Comparison of ENCODE assay signal across 26 mouse cellular contexts in the genomic region with DNA sequence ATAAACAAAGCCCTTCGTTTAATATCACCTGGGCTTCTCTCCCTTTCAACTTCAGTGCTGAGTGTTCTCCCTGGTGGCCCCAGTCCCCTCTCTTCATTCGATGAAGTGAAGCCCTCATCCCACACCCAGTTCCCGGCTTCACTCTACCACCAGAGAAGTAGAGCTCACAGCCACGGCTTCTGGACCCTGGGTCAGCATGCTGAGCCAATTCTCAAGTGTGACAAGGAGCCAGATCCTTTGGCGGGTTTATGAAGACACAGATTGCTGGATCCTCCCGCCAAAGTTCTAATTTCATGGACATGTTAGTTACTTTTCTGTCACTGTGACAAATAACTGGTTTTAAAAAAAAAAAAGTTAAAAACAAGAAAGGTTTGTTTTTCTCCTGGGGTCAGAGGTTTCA.
DNase-seq lines count a peak whose midpoint lies in the region; ATAC-seq lines count a peak whose summit lies in the region.
"Had no signal": no experiment of that assay in that cellular context is flagged by ENCODE, and none has a peak within 500 bp of the region (broad histone marks: within the 10 kb centered on the region; RNA-seq: fewer than 3 reads in every experiment).

No protein-coding gene starts in this region.

- no peak overlapping the region for H3K27ac ChIP-seq in forebrain, embryonic 12.5 days
- H3K27ac ChIP-seq: embryonic facial prominence, embryonic 15.5 days; hindbrain, embryonic 15.5 days; intestine, embryonic 15.5 days; limb, embryonic 10.5 days; liver, embryonic 15.5 days; lung, embryonic 15.5 days had no signal

- ATAC-seq in forebrain, embryonic 12.5 days (ENCODE audit: low FRiP score), result no peak
- ATAC-seq: forebrain, postnatal 0 days; intestine, embryonic 15.5 days; Patski had no signal

- no peaks in the 10 kb centered on the region for H3K36me3 ChIP-seq in forebrain, embryonic 12.5 days (replicated peaks)
- H3K36me3 ChIP-seq: embryonic facial prominence, embryonic 15.5 days; G1E; hindbrain, embryonic 15.5 days; intestine, embryonic 15.5 days; limb, embryonic 10.5 days; liver, embryonic 15.5 days; lung, embryonic 15.5 days had no signal

- H3K4me2 ChIP-seq in forebrain, embryonic 12.5 days, result no peak overlapping the region
- H3K4me2 ChIP-seq: embryonic facial prominence, embryonic 15.5 days; hindbrain, embryonic 15.5 days; intestine, embryonic 15.5 days; liver, embryonic 15.5 days; lung, embryonic 15.5 days had no signal

- intact Hi-C loops in heart, postnatal 10 days (cut with DNase I), result no loop called here
- intact Hi-C loops in heart, postnatal 36 days (cut with DNase I), result no loop called here

- no peaks in the 10 kb centered on the region for H3K9me3 ChIP-seq in forebrain, embryonic 12.5 days
- H3K9me3 ChIP-seq: embryonic facial prominence, embryonic 15.5 days; hindbrain, embryonic 15.5 days; intestine, embryonic 15.5 days; limb, embryonic 10.5 days; liver, embryonic 15.5 days; lung, embryonic 15.5 days had no signal

- no peaks in the 10 kb centered on the region for H3K4me1 ChIP-seq in forebrain, embryonic 12.5 days
- H3K4me1 ChIP-seq: embryonic facial prominence, embryonic 15.5 days; hindbrain, embryonic 15.5 days; intestine, embryonic 15.5 days; limb, embryonic 10.5 days; liver, embryonic 15.5 days; lung, embryonic 15.5 days had no signal

- H3K27me3 ChIP-seq in forebrain, embryonic 12.5 days, result 0 out of 2 replicates have a peak, but pooled peaks cover 3% of the 10 kb centered on the region
- H3K27me3 ChIP-seq: embryonic facial prominence, embryonic 15.5 days; hindbrain, embryonic 15.5 days; intestine, embryonic 15.5 days; liver, embryonic 15.5 days; lung, embryonic 15.5 days had no signal

- 83% methylated on average over 6 of the region's 6 CpGs for WGBS in forebrain, embryonic 12.5 days

- H3K9ac ChIP-seq in forebrain, embryonic 12.5 days, result no peak overlapping the region
- H3K9ac ChIP-seq: embryonic facial prominence, embryonic 15.5 days; forebrain, postnatal 0 days; hindbrain, embryonic 15.5 days; intestine, embryonic 15.5 days; liver, embryonic 15.5 days; lung, embryonic 15.5 days had no signal

- no peak overlapping the region for H3K4me3 ChIP-seq in forebrain, embryonic 12.5 days (replicated peaks)
- H3K4me3 ChIP-seq: embryonic facial prominence, embryonic 15.5 days; heart, adult 2 months; hindbrain, embryonic 15.5 days; intestine, embryonic 15.5 days; limb, embryonic 10.5 days; liver, embryonic 15.5 days; lung, embryonic 15.5 days had no signal

- peak; percentile 50 to 63 for DNase-seq in cerebellum, postnatal 10 days
- DNase-seq in cerebellum, postnatal 36 days, result no peak
- peak; percentile 91 for DNase-seq in heart, adult 11 months
- DNase-seq in heart, postnatal 4 days, result no peak
- peak; percentile 16 to 24 for DNase-seq in heart, postnatal 10 days
- DNase-seq in heart, postnatal 36 days, result peak; percentile 9 to 12
- DNase-seq: adrenal gland, adult 2 months; B cell, adult 2 months; forebrain, postnatal 0 days; kidney, adult 9 months; kidney, postnatal 14 days; liver; lung, postnatal 36 days; midbrain, embryonic 14.5 days; right cerebral cortex, postnatal 14 days; spleen, adult 18-20 months had no signal

Comparison
In these comparisons a context has a peak if more than half of its experiments do, and no peak if none do; other contexts are left out.
1. DNase-seq: peak in cerebellum, postnatal 10 days (2 of 2), heart, adult 11 months (single experiment), heart, postnatal 10 days (2 of 2) and heart, postnatal 36 days (2 of 2); none in cerebellum, postnatal 36 days (0 of 2) and heart, postnatal 4 days (single experiment).